Mouse (Mus musculus): ENCODE data around the gene Coa4. TPM values are rescaled to one million over a fixed set of nuclear protein-coding genes. Genes with fewer than 3 reads are reported as not detected.
"Not testable (repeated sequence)": the region's sequence is repeated elsewhere in the genome, so short reads cannot be mapped to it uniquely, and the experiment has no call there.

Coa4 gene
- total RNA-seq, 2 experiments from 2014 or later = 8.6 to 13.2 TPM

- no peak for DNase-seq (ENCODE audit: low spot score in 2 of 2)
Measured at GRCm38 (mm10) chr7:100555431-100555951, 18.6 kb downstream of the Coa4 start.

- DNase-seq (ENCODE audit: low spot score in 2 of 2) = peak in 1 of 2 experiments; percentile 6
Measured at GRCm38 (mm10) chr7:100557241-100557640, 20.4 kb downstream of the Coa4 start.

- no peak for DNase-seq (ENCODE audit: low spot score in 2 of 2)
Measured at GRCm38 (mm10) chr7:100559331-100559730, 22.5 kb downstream of the Coa4 start.

- DNase-seq (ENCODE audit: low spot score in 2 of 2) = no peak
Measured at GRCm38 (mm10) chr7:100561861-100562587, 25.2 kb downstream of the Coa4 start.

- not testable (repeated sequence) for DNase-seq (ENCODE audit: low spot score in 2 of 2)
Measured at GRCm38 (mm10) chr7:100567238-100567637, 30.4 kb downstream of the Coa4 start.

- no peak for DNase-seq (ENCODE audit: low spot score in 2 of 2)
Measured at GRCm38 (mm10) chr7:100569907-100570306, 33.0 kb downstream of the Coa4 start.

- no peak for DNase-seq (ENCODE audit: low spot score in 2 of 2)
Measured at GRCm38 (mm10) chr7:100570930-100571715, 34.3 kb downstream of the Coa4 start.

- DNase-seq (ENCODE audit: low spot score in 2 of 2) = no peak
Measured at GRCm38 (mm10) chr7:100572061-100572460, 35.2 kb downstream of the Coa4 start.

GRCm38 (mm10) chr7:100572704-100573103 is 35.8 kb downstream of the Coa4 start:
- no peak for DNase-seq (ENCODE audit: low spot score in 2 of 2)

- no peak for DNase-seq (ENCODE audit: low spot score in 2 of 2)
Measured at GRCm38 (mm10) chr7:100578794-100579193, 41.9 kb downstream of the Coa4 start.

GRCm38 (mm10) chr7:100582235-100582634 is 45.4 kb downstream of the Coa4 start:
- DNase-seq (ENCODE audit: low spot score in 2 of 2) = no peak

GRCm38 (mm10) chr7:100582727-100583236 is 45.9 kb downstream of the Coa4 start:
- DNase-seq (ENCODE audit: low spot score in 2 of 2) = peak; percentile 84 to 88

GRCm38 (mm10) chr7:100589816-100590215 is 52.9 kb downstream of the Coa4 start:
- DNase-seq (ENCODE audit: low spot score in 2 of 2) = no peak

Other genes starting within 250 kb of the Coa4 start
- gene C2cd3, start 164.8 kb upstream of the Coa4 start, total RNA-seq (2021) = 10 to 100 TPM; 17.4 to 20.2 TPM
- 10 to 100 TPM; 74.6 to 77.5 TPM for gene Ppme1, start 164.8 kb upstream of the Coa4 start, total RNA-seq (2021)
- 10 to 100 TPM; 19.5 to 30.1 TPM for gene Ucp3, start 64.1 kb upstream of the Coa4 start, total RNA-seq (2021)
- gene Ucp2, start 43.7 kb upstream of the Coa4 start, total RNA-seq (2021) = 100 to 1,000 TPM; 218 to 286 TPM
- under 1 TPM in 1 of 2 experiments, not detected in 1; 0.83 TPM for gene Dnajb13, start 22.1 kb upstream of the Coa4 start, total RNA-seq (2021)
- gene Rab6a, start 70.3 kb downstream of the Coa4 start, total RNA-seq (2021) = 10 to 100 TPM; 81.1 to 81.4 TPM
- 10 to 100 TPM; 53.7 to 73.3 TPM for gene Mrpl48, start 71.2 kb downstream of the Coa4 start, total RNA-seq (2021)
- 1 to 10 TPM; 2.9 to 5.2 TPM for gene Plekhb1, start 125.3 kb downstream of the Coa4 start, total RNA-seq (2021)
- gene Fam168a, start 169.6 kb downstream of the Coa4 start, total RNA-seq (2021) = 10 to 100 TPM; 48.1 to 48.4 TPM

Data from adrenal gland, adult 18-20 months (tissue).